Mouse (Mus musculus): ENCODE measurements around the gene Dpf3.

Dpf3 gene

GRCm38 (mm10) chr12:83411721-83412521 is 75.6 kb downstream of the Dpf3 start:
- no peak for DNase-seq (ENCODE audit: low spot score in 2 of 2)

- no peak for DNase-seq (ENCODE audit: low spot score in 2 of 2)
Measured at GRCm38 (mm10) chr12:83411032-83411431, 76.5 kb downstream of the Dpf3 start.

DNA sequence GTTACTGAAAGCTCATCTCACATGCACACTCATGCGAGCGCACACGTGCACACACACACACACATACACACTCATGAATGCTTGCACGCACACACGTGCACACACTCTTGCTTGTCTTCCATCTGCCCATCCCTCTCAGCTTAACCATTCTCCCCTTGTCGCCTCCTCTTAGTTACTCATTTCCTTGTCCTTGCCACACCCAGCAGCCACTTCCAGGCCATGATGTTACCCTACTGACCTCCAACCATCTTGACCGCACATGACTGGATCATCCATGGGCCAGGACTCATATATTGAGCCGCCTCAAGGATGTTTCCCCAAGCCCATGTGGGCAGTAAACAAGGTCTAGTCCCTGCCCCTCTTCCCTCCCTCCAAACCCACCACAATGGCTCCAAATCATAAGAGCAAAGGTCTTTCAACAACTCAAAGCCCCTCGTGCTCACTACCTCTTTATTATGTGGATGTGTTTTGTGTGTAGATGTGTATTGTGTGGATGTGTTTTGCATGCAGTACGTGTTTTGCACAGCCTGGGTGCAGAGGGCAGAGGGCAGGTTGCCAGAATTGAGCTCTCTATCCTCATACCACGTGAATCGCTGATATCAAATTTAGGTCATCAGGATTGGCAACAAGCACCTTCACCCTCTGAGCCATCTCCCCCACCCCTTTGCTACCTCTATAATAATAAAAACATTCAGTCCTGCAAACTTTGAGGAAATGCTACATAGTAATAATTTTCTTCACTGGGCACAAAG is 82.0 kb downstream of the Dpf3 start:
- DNase-seq (ENCODE audit: low spot score in 2 of 2), result no peak

- DNase-seq (ENCODE audit: low spot score in 2 of 2), result no peak
Measured at GRCm38 (mm10) chr12:83402270-83402669, 85.2 kb downstream of the Dpf3 start.

DNA sequence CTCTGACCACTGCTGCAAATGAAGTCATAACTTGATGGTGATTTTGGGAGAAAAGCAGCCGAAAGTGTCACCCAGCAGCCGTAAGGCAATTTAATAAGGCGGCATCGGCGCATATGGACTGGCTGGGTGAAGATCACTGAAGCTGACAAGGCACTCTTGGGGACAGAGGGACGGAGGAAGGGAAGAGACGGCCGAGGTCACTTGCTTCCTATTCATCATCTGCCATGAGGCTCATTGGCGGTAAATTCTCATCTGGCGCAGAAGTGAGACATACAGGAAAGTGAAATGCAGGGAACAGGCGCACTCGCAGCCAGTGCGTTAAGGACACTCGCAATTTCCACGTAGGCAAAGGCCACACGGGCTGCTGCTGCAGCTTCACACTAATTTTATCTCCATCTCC is 95.5 kb downstream of the Dpf3 start:
- no peak for DNase-seq (ENCODE audit: low spot score in 2 of 2)

GRCm38 (mm10) chr12:83387554-83387953 is 100.0 kb downstream of the Dpf3 start:
- DNase-seq (ENCODE audit: low spot score in 2 of 2), result no peak

- no peak for DNase-seq (ENCODE audit: low spot score in 2 of 2)
Measured at GRCm38 (mm10) chr12:83381072-83381471, 106.4 kb downstream of the Dpf3 start.

DNA sequence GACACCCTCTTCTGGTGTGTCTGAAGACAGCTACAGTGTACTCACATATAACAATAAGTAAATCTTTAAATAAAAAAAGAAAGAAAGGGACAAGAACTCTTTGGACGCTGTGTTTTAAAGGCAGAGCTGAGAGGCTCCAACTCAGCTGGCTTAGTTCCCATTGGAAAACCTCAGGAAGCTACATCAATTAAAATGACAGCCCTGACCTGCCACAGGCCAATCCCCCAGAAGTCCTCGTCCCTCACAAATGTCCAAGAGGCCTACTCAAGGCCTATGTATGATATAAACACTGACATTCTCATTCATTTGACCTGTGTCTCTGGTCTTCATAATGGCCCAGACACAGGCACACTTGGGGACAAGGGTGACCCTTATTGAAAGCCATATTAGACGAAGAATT is 107.5 kb downstream of the Dpf3 start:
- no peak for DNase-seq (ENCODE audit: low spot score in 2 of 2)

DNA sequence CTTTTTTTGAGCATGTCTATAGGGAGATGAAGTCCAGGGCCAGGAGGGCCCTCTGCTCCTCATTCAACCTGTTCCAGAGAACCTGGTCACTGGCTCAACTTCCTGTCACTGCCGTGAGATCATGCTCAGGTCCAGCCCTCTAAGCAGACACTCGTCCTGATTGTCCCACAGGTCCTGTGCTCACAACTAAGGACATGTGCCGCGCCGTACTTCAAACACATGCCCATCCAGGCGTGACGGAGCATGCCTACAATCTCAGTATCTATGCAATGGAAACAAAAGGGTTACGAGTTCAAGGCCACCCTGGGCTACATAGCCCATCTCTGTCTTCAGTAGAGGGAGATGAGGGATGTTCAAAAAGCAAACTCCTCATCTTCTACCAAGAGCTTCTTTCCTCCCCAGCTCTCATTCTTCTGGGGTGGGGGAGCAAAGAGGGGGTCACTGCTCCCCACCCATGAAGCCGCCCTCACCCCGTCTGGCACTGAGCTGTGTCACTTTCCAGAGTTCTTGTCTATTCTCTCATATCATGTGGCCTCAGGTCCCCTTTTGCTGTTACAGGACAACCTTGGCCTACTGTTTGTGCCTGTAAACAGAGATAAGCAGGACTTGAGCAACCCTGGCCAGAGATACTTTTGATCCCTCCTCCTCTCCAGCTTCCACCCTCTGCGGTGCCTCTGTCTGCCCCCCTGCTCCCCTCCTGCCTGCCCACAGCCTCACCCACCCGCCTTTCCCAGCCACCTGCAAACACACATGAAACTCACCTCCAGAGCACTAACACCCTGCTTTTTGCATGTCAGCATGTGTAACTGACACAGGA is 112.3 kb downstream of the Dpf3 start:
- DNase-seq (ENCODE audit: low spot score in 2 of 2), result peak; percentile 67 to 77

DNA sequence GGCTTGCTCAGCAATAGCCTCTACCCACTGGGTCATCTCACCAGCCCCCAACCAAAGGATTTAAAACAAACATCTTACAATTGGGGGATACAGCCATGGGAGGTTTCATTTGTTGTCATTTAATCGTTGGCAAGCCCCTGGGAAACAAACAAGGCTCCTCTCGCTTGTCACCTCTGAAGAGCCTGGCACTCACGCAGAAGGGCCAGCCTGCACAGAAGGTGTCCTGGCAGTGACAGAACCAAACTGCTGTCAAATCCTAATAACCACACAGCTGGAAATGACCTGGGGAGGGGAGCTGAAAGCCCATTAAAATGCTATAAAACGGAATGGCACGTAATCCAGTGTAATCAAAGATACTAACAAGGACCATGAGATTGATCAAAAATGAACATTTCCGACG is 114.4 kb downstream of the Dpf3 start:
- no peak for DNase-seq (ENCODE audit: low spot score in 2 of 2)

DNA sequence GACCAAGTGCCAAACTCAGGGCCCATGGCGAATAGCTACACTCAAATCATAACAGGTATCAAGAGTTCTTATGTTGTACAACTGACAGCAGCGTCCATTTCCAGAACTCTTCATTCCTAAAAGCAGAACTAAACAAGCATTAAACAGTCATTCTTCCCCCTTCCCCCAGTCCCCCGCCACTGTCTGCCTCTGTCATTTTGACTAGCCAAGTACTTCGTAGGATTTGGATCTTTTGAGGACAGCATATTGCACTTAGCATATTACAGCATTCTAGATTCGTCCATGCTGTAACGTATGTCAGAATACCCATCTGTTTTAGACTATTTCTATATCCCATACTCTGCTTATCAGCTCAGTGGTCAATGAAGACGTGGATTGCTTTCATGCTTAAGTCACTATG is 115.2 kb downstream of the Dpf3 start:
- DNase-seq (ENCODE audit: low spot score in 2 of 2), result no peak

DNA sequence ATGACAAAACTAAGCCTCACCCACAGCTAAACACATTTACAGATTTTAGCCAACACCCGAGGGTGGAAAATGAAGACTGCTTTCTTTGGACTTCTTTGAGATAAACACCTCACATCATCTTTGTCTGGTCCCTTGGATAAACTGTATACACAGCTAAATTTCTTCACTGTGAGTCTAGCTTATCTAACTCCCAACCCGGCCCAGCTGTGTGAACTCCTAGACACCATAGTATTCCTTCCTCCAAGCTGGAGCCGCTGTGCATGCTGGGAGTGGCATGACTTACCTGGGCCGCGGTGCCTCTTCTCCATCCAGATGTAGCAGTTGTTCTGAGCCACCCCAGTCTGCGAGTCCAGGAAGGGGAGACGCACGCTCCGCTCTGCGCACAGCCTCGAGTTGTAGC is 117.3 kb downstream of the Dpf3 start:
- DNase-seq (ENCODE audit: low spot score in 2 of 2), result no peak

DNA sequence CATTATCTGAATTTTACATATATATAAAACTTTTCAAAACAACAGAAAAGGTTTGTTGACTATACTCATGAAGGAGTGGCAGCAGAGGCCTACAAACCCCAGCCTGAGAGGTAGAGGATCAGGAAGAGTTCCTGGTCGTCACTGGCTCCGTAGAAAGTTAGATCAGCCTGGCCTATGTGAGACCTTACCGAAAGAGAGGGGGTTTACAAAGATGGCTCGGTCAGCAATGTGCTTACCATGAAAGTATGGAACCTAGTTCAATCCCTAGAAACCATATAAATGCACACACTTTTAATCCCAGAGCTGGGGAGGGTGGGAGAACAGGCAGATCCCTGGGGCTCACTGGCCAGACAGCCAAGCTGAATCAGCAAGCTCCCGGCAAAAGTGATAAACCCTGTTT is 118.1 kb downstream of the Dpf3 start:
- no peak for DNase-seq (ENCODE audit: low spot score in 2 of 2)

DNA sequence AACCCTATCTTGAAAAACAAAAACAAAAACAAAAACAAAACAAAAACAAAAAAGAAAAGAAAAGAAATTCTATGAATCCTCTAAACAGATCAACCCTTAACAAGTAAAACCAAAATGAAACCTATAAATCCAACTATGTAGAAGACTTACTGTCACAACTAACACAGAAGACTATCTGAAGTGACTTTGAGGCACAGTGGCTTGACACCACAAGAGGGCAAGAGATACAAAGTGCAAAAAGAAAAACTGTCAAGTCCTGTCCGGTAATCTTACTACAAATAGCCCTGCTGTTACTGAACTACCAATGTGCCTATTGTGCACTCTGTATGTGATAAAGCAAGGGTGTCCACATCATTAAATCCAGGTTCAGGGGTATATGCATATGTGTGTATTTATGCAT is 120.0 kb downstream of the Dpf3 start:
- no peak for DNase-seq (ENCODE audit: low spot score in 2 of 2)

GRCm38 (mm10) chr12:83364771-83365170 is 122.7 kb downstream of the Dpf3 start:
- no peak for DNase-seq (ENCODE audit: low spot score in 2 of 2)

- no peak for DNase-seq (ENCODE audit: low spot score in 2 of 2)
Measured at GRCm38 (mm10) chr12:83361801-83362200, 125.7 kb downstream of the Dpf3 start.

GRCm38 (mm10) chr12:83352640-83353039 is 134.9 kb downstream of the Dpf3 start:
- DNase-seq (ENCODE audit: low spot score in 2 of 2), result no peak

DNA sequence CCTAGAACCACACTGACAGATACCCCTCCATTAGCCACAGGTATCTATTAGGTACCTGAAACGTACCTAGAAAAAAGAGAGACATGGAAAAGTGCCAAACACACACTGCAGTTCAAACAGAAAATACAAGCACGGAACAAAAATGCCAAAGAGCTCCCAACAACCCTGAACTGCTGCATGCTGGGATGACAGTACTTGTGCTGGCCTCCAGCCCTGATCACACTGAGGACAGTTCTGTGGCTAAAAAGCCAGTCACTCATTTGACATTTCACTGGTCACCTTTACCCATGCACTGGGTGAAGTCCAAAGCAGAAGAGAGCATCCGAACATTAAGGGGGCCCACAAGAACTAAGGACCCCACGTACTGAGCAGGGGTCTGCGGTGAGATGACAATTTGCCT is 137.8 kb downstream of the Dpf3 start:
- DNase-seq (ENCODE audit: low spot score in 2 of 2), result no peak

GRCm38 (mm10) chr12:83348246-83348645 is 139.3 kb downstream of the Dpf3 start:
- DNase-seq (ENCODE audit: low spot score in 2 of 2), result no peak

- DNase-seq (ENCODE audit: low spot score in 2 of 2), result no peak
Measured at GRCm38 (mm10) chr12:83342875-83343185, 144.7 kb downstream of the Dpf3 start.

DNA sequence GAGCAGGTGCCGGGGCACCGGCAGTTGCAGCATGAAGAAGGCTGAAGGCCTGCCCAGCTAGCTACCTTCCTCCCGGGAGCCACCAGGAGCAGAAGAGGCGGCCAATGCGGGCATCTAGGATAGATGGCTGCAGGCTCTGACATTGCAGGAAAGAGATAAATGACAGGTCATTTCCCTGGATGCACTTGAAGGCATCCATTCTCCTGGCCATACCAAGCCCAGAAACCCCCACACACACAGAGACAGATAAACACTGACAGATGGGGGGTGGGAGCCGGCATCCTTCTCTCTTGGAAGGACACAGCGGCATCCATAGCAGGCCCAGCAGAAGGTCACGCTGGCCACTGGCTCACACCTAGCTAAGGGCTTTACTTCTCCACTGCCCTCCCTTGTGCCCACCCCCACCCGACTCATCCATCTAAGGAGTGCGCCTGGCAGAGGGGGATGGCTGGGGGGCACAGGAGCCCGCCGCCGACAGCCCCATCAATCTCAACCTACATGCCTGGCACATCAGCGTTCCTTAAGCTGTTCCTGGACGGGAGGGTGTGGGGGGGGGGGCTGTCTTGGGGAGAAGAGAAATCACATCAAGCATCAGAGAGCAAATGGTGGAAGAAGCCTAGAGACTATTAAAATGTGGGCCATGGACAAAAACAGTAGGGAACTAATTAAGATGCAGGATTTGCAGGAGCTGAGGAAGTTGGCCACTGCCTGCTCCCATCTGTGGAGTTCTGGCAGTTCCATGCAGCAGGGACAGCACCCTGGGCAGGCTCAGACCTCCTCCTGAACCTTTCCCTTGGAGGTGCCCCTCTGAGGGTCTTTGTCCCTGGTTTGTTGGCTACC is 145.3 kb downstream of the Dpf3 start:
- DNase-seq (ENCODE audit: low spot score in 2 of 2), result no peak

DNA sequence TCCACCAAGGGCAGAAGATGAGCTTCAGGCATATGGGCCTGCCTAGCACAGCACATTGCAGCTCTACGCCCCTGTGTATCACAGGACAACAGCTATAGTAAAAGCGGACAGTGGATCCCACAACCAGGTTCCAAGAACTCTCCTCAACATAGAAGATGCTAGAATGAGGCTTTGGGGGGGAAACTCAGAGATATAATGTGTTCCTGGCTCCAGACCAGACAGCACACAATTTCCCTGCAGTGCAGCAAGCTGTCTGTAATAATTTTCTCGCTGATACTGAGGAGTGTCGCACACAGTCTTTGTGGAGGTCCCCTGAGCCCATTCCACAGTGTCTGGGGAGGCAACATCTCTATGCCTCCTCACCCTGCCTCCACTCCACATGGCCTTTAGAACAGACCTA is 146.6 kb downstream of the Dpf3 start:
- DNase-seq (ENCODE audit: low spot score in 2 of 2), result no peak
